Mouse (Mus musculus): ENCODE results near the gene Ctdsp2. TPM values are rescaled to one million over a fixed set of nuclear protein-coding genes. Genes with fewer than 3 reads are reported as not detected.

Ctdsp2 gene
- polyA plus RNA-seq, 1 experiment from 2014 or later, result 112 TPM

- no peaks in the 10 kb centered on the region for H3K27me3 ChIP-seq (ENCODE audit: control insufficient read depth, insufficient read depth, low read length)
- ATAC-seq (ENCODE audit: low FRiP score, low TSS enrichment), result no peak
- H3K4me3 ChIP-seq (ENCODE audit: low read length), result peak overlapping the region; percentile 98
- H3K4me2 ChIP-seq (replicated peaks; ENCODE audit: low read depth, low read length), result peak overlapping the region; percentile 79
- peak overlapping the region; percentile 99; the same call in 1 of the 2 replicates for H3K9ac ChIP-seq (ENCODE audit: low read depth, low read length)
- H3K27ac ChIP-seq (ENCODE audit: low read depth, low read length), result peak overlapping the region; percentile 43
- peaks cover 8% of the 10 kb centered on the region; the same call in 1 of the 2 replicates for H3K36me3 ChIP-seq (ENCODE audit: control insufficient read depth, insufficient read depth, low read length)
- H3K9me3 ChIP-seq (ENCODE audit: control insufficient read depth, low read length), result no peaks in the 10 kb centered on the region
- H3K4me1 ChIP-seq (ENCODE audit: control insufficient read depth, insufficient read depth, low read length), result peaks cover 75% of the 10 kb centered on the region
- WGBS, result 23% methylated on average over 14 of the region's 14 CpGs
Measured at GRCm38 (mm10) chr10:126983193-126983725, 4.7 kb downstream of the Ctdsp2 start.

- Histone ChIP-seq H3K27ac (ENCODE audit: low read depth, low read length) (peak overlapping the region; percentile 49; the same call in 1 of the 2 replicates), H3K27me3 (ENCODE audit: control insufficient read depth, insufficient read depth, low read length) (no peaks in the 10 kb centered on the region), H3K4me1 (ENCODE audit: control insufficient read depth, insufficient read depth, low read length) (peaks cover 79% of the 10 kb centered on the region), H3K9ac (ENCODE audit: low read depth, low read length) (peak overlapping the region; percentile 28; the same call in 1 of the 2 replicates), H3K4me2 (replicated peaks; ENCODE audit: low read depth, low read length) (no peak overlapping the region), H3K4me3 (ENCODE audit: low read length) (no peak overlapping the region), H3K9me3 (ENCODE audit: control insufficient read depth, low read length) (no peaks in the 10 kb centered on the region), H3K36me3 (ENCODE audit: control insufficient read depth, insufficient read depth, low read length) (peaks cover 8% of the 10 kb centered on the region; the same call in 1 of the 2 replicates)
- no peak for ATAC-seq (ENCODE audit: low FRiP score, low TSS enrichment)
- WGBS, result 41% methylated on average over 5 of the region's 5 CpGs
Measured at GRCm38 (mm10) chr10:126984189-126985004, 5.9 kb downstream of the Ctdsp2 start.

GRCm38 (mm10) chr10:126985127-126985526, 6.6 kb downstream of the Ctdsp2 start:
- no peak for ATAC-seq (ENCODE audit: low FRiP score, low TSS enrichment)
- Histone ChIP-seq H3K9me3 (ENCODE audit: control insufficient read depth, low read length) (no peaks in the 10 kb centered on the region), H3K9ac (ENCODE audit: low read depth, low read length) (no peak overlapping the region), H3K4me1 (ENCODE audit: control insufficient read depth, insufficient read depth, low read length) (peaks cover 79% of the 10 kb centered on the region), H3K4me3 (ENCODE audit: low read length) (no peak overlapping the region), H3K27me3 (ENCODE audit: control insufficient read depth, insufficient read depth, low read length) (no peaks in the 10 kb centered on the region), H3K27ac (ENCODE audit: low read depth, low read length) (no peak overlapping the region; the same call in 1 of the 2 replicates), H3K36me3 (ENCODE audit: control insufficient read depth, insufficient read depth, low read length) (peaks cover 8% of the 10 kb centered on the region; the same call in 1 of the 2 replicates), H3K4me2 (replicated peaks; ENCODE audit: low read depth, low read length) (no peak overlapping the region)
- WGBS, result 79% methylated on average over 4 of the region's 4 CpGs

- Histone ChIP-seq H3K4me1 (ENCODE audit: control insufficient read depth, insufficient read depth, low read length) (peaks cover 79% of the 10 kb centered on the region), H3K9me3 (ENCODE audit: control insufficient read depth, low read length) (no peaks in the 10 kb centered on the region), H3K9ac (ENCODE audit: low read depth, low read length) (no peak overlapping the region), H3K36me3 (ENCODE audit: control insufficient read depth, insufficient read depth, low read length) (peaks cover 8% of the 10 kb centered on the region; the same call in 1 of the 2 replicates), H3K27me3 (ENCODE audit: control insufficient read depth, insufficient read depth, low read length) (no peaks in the 10 kb centered on the region), H3K4me3 (ENCODE audit: low read length) (no peak overlapping the region), H3K27ac (ENCODE audit: low read depth, low read length) (peak overlapping the region; percentile 80; the same call in 1 of the 2 replicates), H3K4me2 (replicated peaks; ENCODE audit: low read depth, low read length) (no peak overlapping the region)
- 88% methylated on average over 9 of the region's 9 CpGs for WGBS
- no peak for ATAC-seq (ENCODE audit: low FRiP score, low TSS enrichment)
Measured at GRCm38 (mm10) chr10:126985579-126985978, 7.1 kb downstream of the Ctdsp2 start.

GRCm38 (mm10) chr10:126986541-126986961, 8.0 kb downstream of the Ctdsp2 start:
- Histone ChIP-seq H3K4me3 (ENCODE audit: low read length) (no peak overlapping the region), H3K9ac (ENCODE audit: low read depth, low read length) (no peak overlapping the region)
- ATAC-seq (ENCODE audit: low FRiP score, low TSS enrichment), result peak; percentile 64

GRCm38 (mm10) chr10:126987183-126988118, 8.9 kb downstream of the Ctdsp2 start:
- ATAC-seq (ENCODE audit: low FRiP score, low TSS enrichment), result no peak
- peak overlapping the region; percentile 9; the same call in 1 of the 2 replicates for H3K9ac ChIP-seq (ENCODE audit: low read depth, low read length)
- 56% methylated on average over 8 of the region's 8 CpGs for WGBS

More at GRCm38 (mm10) chr10:126986541-126986961, 8.0 kb downstream of the Ctdsp2 start:
- Histone ChIP-seq H3K9me3 (ENCODE audit: control insufficient read depth, low read length) (no peaks in the 10 kb centered on the region), H3K27me3 (ENCODE audit: control insufficient read depth, insufficient read depth, low read length) (no peaks in the 10 kb centered on the region), H3K36me3 (ENCODE audit: control insufficient read depth, insufficient read depth, low read length) (peaks cover 15% of the 10 kb centered on the region), H3K4me2 (replicated peaks; ENCODE audit: low read depth, low read length) (peak overlapping the region; percentile 26; the same call in 1 of the 2 replicates), H3K4me1 (ENCODE audit: control insufficient read depth, insufficient read depth, low read length) (peaks cover 73% of the 10 kb centered on the region), H3K27ac (ENCODE audit: low read depth, low read length) (peak overlapping the region; percentile 80)
- 58% methylated on average over 4 of the region's 4 CpGs for WGBS

GRCm38 (mm10) chr10:126988513-126989165, 10.1 kb downstream of the Ctdsp2 start:
- ATAC-seq (ENCODE audit: low FRiP score, low TSS enrichment), result no peak
- no peaks in the 10 kb centered on the region for H3K9me3 ChIP-seq (ENCODE audit: control insufficient read depth, low read length)
- 65% methylated on average over 5 of the region's 5 CpGs for WGBS
- H3K4me1 ChIP-seq (ENCODE audit: control insufficient read depth, insufficient read depth, low read length), result peaks cover 53% of the 10 kb centered on the region
- H3K4me2 ChIP-seq (replicated peaks; ENCODE audit: low read depth, low read length), result no peak overlapping the region
- H3K4me3 ChIP-seq (ENCODE audit: low read length), result no peak overlapping the region
- H3K36me3 ChIP-seq (ENCODE audit: control insufficient read depth, insufficient read depth, low read length), result peaks cover 31% of the 10 kb centered on the region
- H3K27me3 ChIP-seq (ENCODE audit: control insufficient read depth, insufficient read depth, low read length), result no peaks in the 10 kb centered on the region
- H3K27ac ChIP-seq (ENCODE audit: low read depth, low read length), result peak overlapping the region; percentile 51; the same call in 1 of the 2 replicates
- H3K9ac ChIP-seq (ENCODE audit: low read depth, low read length), result no peak overlapping the region

More at GRCm38 (mm10) chr10:126987183-126988118, 8.9 kb downstream of the Ctdsp2 start:
- peak overlapping the region; percentile 26 for H3K4me2 ChIP-seq (replicated peaks; ENCODE audit: low read depth, low read length)
- peaks cover 64% of the 10 kb centered on the region for H3K4me1 ChIP-seq (ENCODE audit: control insufficient read depth, insufficient read depth, low read length)
- no peaks in the 10 kb centered on the region for H3K9me3 ChIP-seq (ENCODE audit: control insufficient read depth, low read length)
- no peaks in the 10 kb centered on the region for H3K27me3 ChIP-seq (ENCODE audit: control insufficient read depth, insufficient read depth, low read length)
- peaks cover 24% of the 10 kb centered on the region for H3K36me3 ChIP-seq (ENCODE audit: control insufficient read depth, insufficient read depth, low read length)
- H3K27ac ChIP-seq (ENCODE audit: low read depth, low read length), result peak overlapping the region; percentile 80
- no peak overlapping the region for H3K4me3 ChIP-seq (ENCODE audit: low read length)
